Mouse (Mus musculus) lung, postnatal 0 days (tissue): ENCODE measurements around the gene Sorcs2.

Experiments
- CTCF ChIP-seq: IDR thresholded peaks from 2 replicates; pipeline ENCODE4 v1.5.1; 2016; ENCODE audit warnings: antibody characterized with exemption, mild to moderate bottlenecking
- EP300 ChIP-seq: IDR thresholded peaks from 2 replicates; pipeline ENCODE4 v1.6.1; 2016; ENCODE audit warnings: antibody characterized with exemption, mild to moderate bottlenecking, control low read depth

DNA sequence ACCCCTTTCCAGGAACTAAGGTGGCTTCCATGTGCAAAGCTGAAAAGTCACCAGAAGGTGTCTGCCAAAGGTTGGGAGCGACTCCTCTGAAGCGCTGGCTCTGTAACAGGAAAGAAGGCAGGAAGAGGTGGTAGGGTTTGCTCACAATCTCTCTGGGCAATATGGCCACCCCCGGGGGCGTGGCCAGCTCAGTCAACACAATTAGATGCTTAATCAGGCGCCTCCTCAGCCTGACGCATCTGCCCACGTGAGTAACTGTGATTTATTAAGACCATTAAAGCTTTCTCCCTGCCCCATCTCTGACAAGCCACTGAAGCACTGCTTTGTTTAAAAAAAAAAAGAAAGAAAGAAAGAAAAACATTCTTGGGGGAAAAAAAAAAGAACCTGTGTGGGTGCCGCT is 22.1 kb downstream of the Sorcs2 start:
- TF ChIP-seq CTCF (no peak), EP300 (no peak)
